Mouse (Mus musculus) CD4-positive, CD25-positive, alpha-beta regulatory T cell, adult 4 months (primary cell): ENCODE measurements around the gene Psmg4. TPM values are rescaled to one million over a fixed set of nuclear protein-coding genes. Genes with fewer than 3 reads are reported as not detected.

Experiments
- ATAC-seq: one replicate; pipeline ENCODE4 v1.8.0; 2017
- polyA plus RNA-seq, 2 experiments: library from polyadenylated mRNA; unstranded; fragments of 100-300 nt; shearing (Covaris generic); gene quantifications; one replicate each; pipeline ENCODE4 v1.2.1; 2017

The Psmg4 gene
- 10 to 100 TPM; 36.0 to 41.4 TPM for polyA plus RNA-seq

GRCm38 (mm10) chr13:34162491-34163303, at the start of gene Psmg4:
Gene Psmg4 (plus strand): TSS chr13:34162964.
- ATAC-seq: peak; percentile 92

- ATAC-seq: no peak
Measured at GRCm38 (mm10) chr13:34113086-34113485, 49.7 kb upstream of the Psmg4 start.

GRCm38 (mm10) chr13:34114654-34115053, 48.1 kb upstream of the Psmg4 start:
- ATAC-seq: peak; percentile 54

DNA sequence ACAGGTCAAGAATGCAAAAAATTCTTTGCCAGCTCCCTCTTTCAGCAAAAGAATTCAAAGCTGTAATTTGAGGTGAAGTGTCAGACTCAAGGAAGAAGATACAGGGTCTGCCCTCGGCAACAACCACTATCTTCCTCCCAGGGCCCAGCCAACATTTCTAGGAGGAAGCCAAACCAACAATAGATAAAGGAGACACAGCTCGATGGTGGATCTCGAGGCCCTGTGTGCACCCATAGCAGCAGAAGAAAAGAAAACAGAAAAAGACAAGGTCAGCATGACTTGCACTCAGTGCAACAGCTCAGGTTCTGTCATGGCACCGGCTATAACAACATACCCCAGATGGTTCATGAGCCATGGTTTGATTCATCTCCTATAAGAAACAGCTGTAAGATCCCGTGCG, 46.3 kb upstream of the Psmg4 start:
- ATAC-seq: no peak

DNA sequence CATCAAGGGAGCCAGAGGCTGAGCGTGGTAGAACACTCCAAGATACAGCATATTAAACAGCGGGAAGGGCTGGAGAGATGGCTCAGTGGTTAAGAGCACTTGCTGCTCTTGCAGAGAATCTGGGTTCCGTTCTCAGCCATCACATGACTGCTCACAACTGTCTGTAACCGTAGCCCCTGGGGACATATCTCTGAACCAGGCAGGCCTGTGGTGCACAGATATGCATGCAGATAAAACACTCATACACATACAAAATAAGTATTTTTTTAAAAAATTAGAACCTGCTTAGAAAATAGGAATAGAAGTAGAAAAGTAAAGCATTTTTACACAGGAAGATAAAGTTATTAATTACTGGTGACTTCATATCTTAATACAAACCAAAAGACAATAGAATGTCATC, 43.9 kb upstream of the Psmg4 start:
- no peak for ATAC-seq

DNA sequence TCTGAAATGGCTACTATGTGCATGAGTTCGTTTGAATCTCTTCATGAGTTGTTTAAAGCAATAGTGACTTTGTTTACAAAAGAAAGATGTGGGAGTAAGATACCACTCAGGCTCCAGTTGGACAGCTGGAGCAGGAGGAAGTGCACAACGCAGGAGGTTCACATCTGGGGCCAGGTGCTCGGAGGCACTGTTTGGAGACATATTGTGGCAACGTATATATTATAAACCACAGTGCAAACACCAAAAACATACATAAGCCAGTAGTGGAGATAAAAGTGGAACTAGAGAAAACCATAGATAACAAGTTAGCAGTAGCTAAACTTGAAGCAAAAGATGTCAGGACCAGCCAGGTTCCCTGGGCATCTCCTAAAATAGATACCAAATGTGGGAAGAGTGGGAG, 43.4 kb upstream of the Psmg4 start:
- ATAC-seq: no peak

DNA sequence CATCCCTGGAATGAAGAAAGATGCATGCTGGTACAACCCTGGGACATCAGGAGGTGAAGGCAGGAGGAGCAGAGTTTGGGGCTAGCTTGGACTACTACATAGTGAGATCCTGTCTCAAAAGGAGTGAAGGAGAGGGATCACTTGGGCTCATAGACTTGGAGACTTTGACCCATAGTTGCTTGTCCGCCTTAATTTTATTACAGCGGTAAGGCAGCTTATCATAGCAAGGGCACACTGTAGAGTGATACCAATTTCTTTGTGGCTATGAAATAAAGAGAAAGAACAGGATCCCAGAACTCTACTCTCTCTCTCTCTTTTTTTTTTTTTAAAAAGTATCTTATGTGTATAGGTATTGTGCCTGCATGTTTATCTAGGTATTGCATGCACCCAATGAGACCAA, 42.2 kb upstream of the Psmg4 start:
- ATAC-seq: no peak

DNA sequence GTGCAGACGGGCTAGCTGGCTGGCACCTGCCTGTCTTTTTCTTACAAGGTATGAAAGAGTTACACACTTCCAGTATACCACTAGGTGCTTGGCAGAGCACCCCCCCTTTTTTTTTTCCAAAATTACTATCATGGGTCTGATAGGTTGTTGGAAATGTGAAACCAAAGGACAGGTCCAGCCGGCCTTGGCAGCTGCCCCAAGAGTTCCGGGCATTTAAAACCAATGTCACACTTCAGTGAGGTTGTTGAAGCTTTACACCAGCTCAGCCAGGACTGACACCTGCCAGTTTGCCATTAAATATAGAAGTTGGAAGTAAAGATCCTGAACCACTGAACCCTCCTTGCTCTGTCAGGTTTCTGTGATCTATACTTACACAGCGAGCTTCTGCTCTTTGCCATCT, 37.1 kb upstream of the Psmg4 start:
- ATAC-seq: no peak

DNA sequence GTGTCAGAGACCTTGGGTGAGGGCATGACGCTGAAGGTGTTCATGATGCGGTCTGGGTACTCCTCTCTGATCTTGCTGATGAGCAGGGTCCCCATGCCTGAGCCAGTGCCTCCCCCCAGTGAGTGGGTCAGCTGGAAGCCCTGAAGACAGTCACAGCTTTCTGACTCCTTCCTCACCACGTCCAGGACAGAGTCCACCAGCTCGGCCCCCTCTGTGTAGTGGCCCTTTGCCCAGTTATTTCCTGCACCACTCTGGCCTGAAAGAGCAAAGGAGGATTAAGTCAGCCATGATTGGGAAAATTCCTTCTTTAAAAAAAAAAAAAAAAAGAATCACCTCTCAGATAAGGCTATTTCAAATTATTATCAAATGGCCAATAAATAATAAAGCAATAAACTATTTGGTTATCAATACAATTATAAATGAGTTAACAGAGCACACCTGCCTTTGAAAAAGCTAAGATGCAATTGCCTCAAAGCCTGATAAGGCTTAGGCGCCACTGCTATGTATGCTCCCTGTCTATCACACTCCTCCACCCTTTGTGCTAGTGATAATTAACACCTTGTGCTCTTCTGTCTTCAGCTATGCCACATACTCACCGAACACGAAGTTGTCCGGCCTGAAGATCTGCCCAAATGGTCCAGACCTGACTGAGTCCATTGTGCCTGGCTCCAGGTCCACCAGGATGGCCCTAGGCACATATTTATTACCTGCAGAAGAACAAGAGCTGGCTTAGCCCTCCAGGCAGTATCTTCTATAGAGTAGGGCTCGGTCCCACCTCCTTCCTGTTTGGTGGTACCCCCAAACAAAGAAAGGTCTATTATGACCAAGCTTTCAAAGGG, 34.3 kb upstream of the Psmg4 start:
- ATAC-seq: no peak

- ATAC-seq: peak; percentile 44
Measured at GRCm38 (mm10) chr13:34129485-34130225, 33.1 kb upstream of the Psmg4 start.

DNA sequence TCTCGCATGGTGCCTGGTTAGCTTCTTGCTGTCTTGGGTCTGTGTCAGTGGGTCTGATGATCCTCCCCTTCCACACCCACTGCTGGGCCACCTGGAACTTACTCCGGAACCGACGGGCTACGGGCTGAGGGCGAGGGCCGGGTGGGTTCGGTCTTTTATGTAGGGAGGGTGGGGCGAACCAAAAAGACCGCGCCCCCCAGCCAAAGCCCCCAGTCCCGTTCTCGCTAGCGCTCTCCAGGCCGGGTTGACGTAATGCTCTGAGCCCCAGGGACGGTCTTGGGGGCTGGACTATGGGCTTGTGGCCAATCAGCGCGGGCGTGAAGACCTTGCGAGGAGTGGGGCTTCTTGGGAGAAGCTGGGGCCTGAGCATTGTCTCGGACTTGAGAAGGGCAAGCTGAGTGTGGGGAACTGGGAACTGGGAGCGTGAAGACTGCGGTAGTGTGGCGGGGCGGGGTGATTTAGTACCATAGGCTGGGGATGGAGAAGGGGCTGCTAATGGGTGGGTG, 32.5 kb upstream of the Psmg4 start, which contains the start of gene Tubb2b:
Tubb2b (minus strand) TSS at position 241 of the 506 bp plus-strand sequence.
- peak; percentile 46 for ATAC-seq

DNA sequence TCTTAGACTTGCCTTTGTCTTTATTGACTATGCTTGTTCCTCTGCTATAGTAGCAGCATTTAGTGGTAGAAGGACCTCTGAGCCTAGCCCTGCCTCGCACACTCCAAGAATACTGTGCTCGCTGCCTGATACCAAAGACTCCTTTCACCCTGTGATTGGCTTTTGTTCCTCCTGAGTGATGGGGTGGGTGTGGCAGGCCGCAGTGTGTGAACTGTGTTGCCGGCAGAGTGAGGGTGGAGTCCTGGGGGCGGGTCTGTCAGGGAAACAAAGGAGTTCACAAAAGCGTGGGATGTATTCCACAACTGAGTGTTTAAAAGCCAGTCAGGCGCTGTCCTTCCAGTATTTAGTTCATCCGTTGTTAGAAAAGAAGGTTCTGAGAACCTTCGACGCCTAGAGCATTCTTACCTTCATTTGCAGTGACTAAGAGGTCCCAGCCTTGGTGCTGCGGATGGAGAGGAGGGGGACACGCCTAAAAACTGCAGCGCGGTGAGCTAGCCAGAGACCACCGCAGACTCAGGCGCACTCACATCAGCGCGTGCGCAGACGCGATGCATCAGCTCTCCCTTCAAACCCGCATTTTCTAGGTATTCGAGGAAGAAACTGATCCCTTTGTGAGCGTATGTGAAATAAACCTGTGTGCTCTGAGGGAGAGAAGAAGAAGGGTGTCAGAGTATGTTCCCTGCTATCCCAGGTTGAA, 31.6 kb upstream of the Psmg4 start:
- peak; percentile 57 for ATAC-seq

GRCm38 (mm10) chr13:34131708-34132060, 31.1 kb upstream of the Psmg4 start:
- peak; percentile 63 for ATAC-seq

DNA sequence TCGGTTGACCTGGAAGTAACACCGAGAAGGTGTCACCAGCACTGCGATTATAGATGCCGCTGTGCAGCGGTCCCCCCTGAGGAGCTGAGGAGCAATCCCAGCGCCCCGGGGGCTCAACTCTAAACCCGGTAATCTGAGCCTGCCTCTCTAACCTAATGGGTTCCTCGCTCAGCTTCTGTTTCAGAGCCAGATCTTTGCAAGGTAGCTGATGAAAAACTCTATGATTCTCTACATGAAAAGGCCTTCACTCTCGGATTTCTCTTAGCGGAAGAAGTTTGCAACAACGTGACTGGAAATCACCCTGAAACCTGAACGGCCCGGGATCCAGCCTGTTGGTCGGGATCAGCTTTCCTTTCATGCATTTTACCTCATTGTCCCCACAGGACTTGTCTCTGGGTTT, 30.5 kb upstream of the Psmg4 start:
- no peak for ATAC-seq

DNA sequence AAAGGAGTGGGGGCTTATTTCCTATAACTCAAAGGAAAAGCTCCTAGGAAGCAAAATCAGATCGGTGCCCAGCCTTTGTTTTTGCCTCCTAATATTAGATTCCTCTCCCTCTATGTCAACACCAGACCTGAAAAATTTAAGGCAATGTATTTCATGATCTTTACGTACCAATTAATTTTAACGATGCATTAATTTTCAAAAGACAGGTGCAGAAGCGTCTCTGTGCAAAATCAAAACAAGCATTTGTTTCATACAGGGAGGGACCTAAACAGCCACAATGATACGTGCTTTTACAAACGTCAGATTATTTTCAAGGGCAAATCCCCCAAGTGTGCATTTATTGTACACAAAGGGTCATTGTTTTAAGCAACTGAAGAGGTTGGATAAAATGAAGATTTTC, 29.9 kb upstream of the Psmg4 start:
- ATAC-seq: no peak

- no peak for ATAC-seq
Measured at GRCm38 (mm10) chr13:34133326-34134071, 29.3 kb upstream of the Psmg4 start.

- ATAC-seq: no peak
Measured at GRCm38 (mm10) chr13:34134276-34134675, 28.5 kb upstream of the Psmg4 start.

GRCm38 (mm10) chr13:34136605-34137004, 26.2 kb upstream of the Psmg4 start:
- no peak for ATAC-seq

DNA sequence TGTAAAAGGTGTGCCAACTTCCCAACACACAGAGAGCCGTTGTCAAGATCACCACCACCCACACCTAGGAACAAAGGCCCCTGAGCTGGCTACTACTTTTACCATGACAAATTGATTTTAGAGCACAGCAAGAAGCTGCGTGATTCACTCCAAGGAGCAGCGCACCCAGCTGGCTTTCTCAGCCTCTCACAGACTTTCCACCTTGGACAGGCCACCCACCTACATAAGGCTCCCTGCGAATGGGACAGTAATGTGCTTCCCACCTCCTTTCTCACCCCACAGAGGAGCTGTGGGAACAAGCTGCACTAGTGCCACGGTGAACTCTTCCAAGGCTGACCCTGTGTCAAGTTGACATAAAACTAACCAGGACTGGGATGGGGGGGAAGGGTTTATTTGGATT, 19.4 kb upstream of the Psmg4 start:
- no peak for ATAC-seq

DNA sequence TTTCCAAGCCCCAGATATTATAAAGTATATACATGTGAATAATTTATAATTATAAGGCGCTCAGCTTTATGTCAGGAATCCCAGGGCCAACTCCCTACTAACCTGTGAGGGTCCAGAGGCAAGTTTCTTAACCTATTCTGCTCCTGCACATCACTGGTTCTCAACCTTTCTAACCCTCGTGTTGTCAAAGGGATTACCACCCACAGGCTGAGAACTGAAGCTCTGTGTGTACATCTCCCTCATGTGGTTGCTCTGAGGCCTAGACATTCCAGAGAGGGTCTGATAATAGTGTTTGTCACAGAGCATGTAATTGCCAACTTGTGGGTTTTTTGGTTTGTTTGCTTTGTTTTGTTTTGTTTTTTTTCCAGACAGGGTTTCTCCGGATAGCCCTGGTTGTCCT, 15.8 kb upstream of the Psmg4 start:
- no peak for ATAC-seq

GRCm38 (mm10) chr13:34148181-34148580, 14.6 kb upstream of the Psmg4 start:
- ATAC-seq: no peak
